12 mouse cellular contexts compared by ENCODE assay signal in genomic region chr10:115235501-115235900, GRCm38 (mm10).
"Had no signal": no experiment of that assay in that cellular context is flagged by ENCODE, and none has a peak within 500 bp of the region (broad histone marks: within the 10 kb centered on the region; RNA-seq: fewer than 3 reads in every experiment).

No protein-coding gene starts in this region.

- ATAC-seq: intestine, embryonic 15.5 days; liver, postnatal 0 days; lung, postnatal 0 days had no signal

- DNase-seq: kidney, adult 11 months; kidney, adult 8-10 months; kidney, postnatal 10 days; kidney, postnatal 36 days; left cerebral cortex, postnatal 4 days; liver, postnatal 0 days; lung, embryonic 14.5 days; midbrain, embryonic 14.5 days; right cerebral cortex, adult 18-20 months; right cerebral cortex, postnatal 25 days had no signal
